Mouse (Mus musculus) kidney, adult 8-10 months (tissue): ENCODE results near the gene Nptx1.
A peak's percentile ranks its signal among the peaks of the same experiment; 100 is the strongest.

Experiments
- DNase-seq, 2 experiments: peaks; one replicate each; pipeline ENCODE4 v3.0.0; 2022

Gene Nptx1

GRCm38 (mm10) chr11:119521920-119522710 is 25.4 kb downstream of the Nptx1 start:
- no peak for DNase-seq

GRCm38 (mm10) chr11:119520713-119521063 is 26.9 kb downstream of the Nptx1 start:
- DNase-seq = no peak

- DNase-seq = no peak
Measured at GRCm38 (mm10) chr11:119520005-119520712, 27.4 kb downstream of the Nptx1 start.

- DNase-seq = no peak
Measured at GRCm38 (mm10) chr11:119519387-119519786, 28.2 kb downstream of the Nptx1 start.

- DNase-seq = no peak
Measured at GRCm38 (mm10) chr11:119516677-119517361, 30.7 kb downstream of the Nptx1 start.

GRCm38 (mm10) chr11:119515823-119516676 is 31.5 kb downstream of the Nptx1 start:
- no peak for DNase-seq

- no peak for DNase-seq
Measured at GRCm38 (mm10) chr11:119514967-119515636, 32.5 kb downstream of the Nptx1 start.

- DNase-seq = no peak
Measured at GRCm38 (mm10) chr11:119514108-119514860, 33.3 kb downstream of the Nptx1 start.

GRCm38 (mm10) chr11:119513038-119513659 is 34.4 kb downstream of the Nptx1 start:
- no peak for DNase-seq

GRCm38 (mm10) chr11:119509165-119509776 is 38.3 kb downstream of the Nptx1 start:
- DNase-seq = no peak

GRCm38 (mm10) chr11:119507772-119508171 is 39.8 kb downstream of the Nptx1 start:
- DNase-seq = no peak

- no peak for DNase-seq
Measured at GRCm38 (mm10) chr11:119506386-119506785, 41.2 kb downstream of the Nptx1 start.

- peak; percentile 30 to 64 for DNase-seq
Measured at GRCm38 (mm10) chr11:119503675-119504074, 43.9 kb downstream of the Nptx1 start.

- DNase-seq = no peak
Measured at GRCm38 (mm10) chr11:119500011-119500410, 47.5 kb downstream of the Nptx1 start.

GRCm38 (mm10) chr11:119499297-119499696 is 48.3 kb downstream of the Nptx1 start:
- no peak for DNase-seq

- DNase-seq = no peak
Measured at GRCm38 (mm10) chr11:119497451-119497850, 50.1 kb downstream of the Nptx1 start.

GRCm38 (mm10) chr11:119496147-119496546 is 51.4 kb downstream of the Nptx1 start:
- no peak for DNase-seq

- DNase-seq = no peak
Measured at GRCm38 (mm10) chr11:119493516-119493915, 54.0 kb downstream of the Nptx1 start.

GRCm38 (mm10) chr11:119492830-119493229 is 54.7 kb downstream of the Nptx1 start:
- DNase-seq = no peak

- peak in 1 of 2 experiments; percentile 13 for DNase-seq
Measured at GRCm38 (mm10) chr11:119491690-119492087, 55.9 kb downstream of the Nptx1 start.
